Mouse (Mus musculus) ES-E14 (cell line): ENCODE data around the gene Gm28047. TPM values are rescaled to one million over a fixed set of nuclear protein-coding genes. Genes with fewer than 3 reads are reported as not detected.
"Not testable (repeated sequence)": the region's sequence is repeated elsewhere in the genome, so short reads cannot be mapped to it uniquely, and the experiment has no call there.

Source experiments
- DNase-seq: peaks from one replicate; pipeline ENCODE4 v3.0.0-alpha.2; 2013; ENCODE audit warnings: low read depth, low spot score
- H3K27ac ChIP-seq: 2 replicates; pipeline ENCODE4 v1.5.1; 2012; ENCODE audit warnings: low read depth, mild to moderate bottlenecking, low read length, moderate library complexity, mixed read lengths; ENCODE audit not compliant: poor library complexity, insufficient read depth, severe bottlenecking
- H3K36me3 ChIP-seq: 2 replicates; pipeline ENCODE4 v1.6.1; 2012; ENCODE audit warnings: mild to moderate bottlenecking, low read length, moderate library complexity, mixed read lengths; ENCODE audit not compliant: control insufficient read depth, poor library complexity, insufficient read depth, severe bottlenecking
- H3K4me1 ChIP-seq, 2 experiments: fragments of 150-350 bp in 1 of 2; sonication (generic) in 1 of 2; 2 replicates each; pipeline ENCODE4 v1.6.1; 2012; ENCODE audit warnings: low read length in 2 of 2, mild to moderate bottlenecking in 1 of 2, mixed read lengths in 1 of 2; ENCODE audit not compliant: control insufficient read depth in 2 of 2, insufficient read depth in 2 of 2, poor library complexity in 1 of 2
- H3K4me3 ChIP-seq, 2 experiments: fragments of 150-350 bp in 1 of 2; sonication (generic) in 1 of 2; 2 replicates each; pipeline ENCODE4 v1.5.1; 2012; ENCODE audit warnings: low read length in 2 of 2, low read depth in 1 of 2, mild to moderate bottlenecking in 1 of 2, mixed read lengths in 1 of 2; ENCODE audit not compliant: insufficient read depth in 1 of 2, poor library complexity in 1 of 2, severe bottlenecking in 1 of 2
- H3K9ac ChIP-seq: 2 replicates; pipeline ENCODE4 v1.6.1; 2012; ENCODE audit warnings: low read depth, mild to moderate bottlenecking, low read length, mixed read lengths; ENCODE audit not compliant: poor library complexity, insufficient read depth, severe bottlenecking
- H3K9me3 ChIP-seq: fragments of 150-350 bp; sonication (generic); 2 replicates; pipeline ENCODE4 v1.6.1; 2012; ENCODE audit warnings: low read depth, mild to moderate bottlenecking, low read length; ENCODE audit not compliant: control insufficient read depth, insufficient read depth
- CHD2 ChIP-seq: IDR thresholded peaks from 2 replicates; pipeline ENCODE4 v1.6.1; 2014; ENCODE audit warnings: mild to moderate bottlenecking, low read depth, low read length, inconsistent platforms
- HCFC1 ChIP-seq: IDR thresholded peaks from 2 replicates; pipeline ENCODE4 v1.6.1; 2012; ENCODE audit warnings: low read length, inconsistent platforms, borderline replicate concordance; ENCODE audit not compliant: insufficient read depth
- MAFK ChIP-seq: IDR thresholded peaks from 2 replicates; pipeline ENCODE4 v1.6.1; 2014; ENCODE audit warnings: mild to moderate bottlenecking, low read depth, low read length, inconsistent platforms; ENCODE audit not compliant: insufficient read depth
- ZC3H11A ChIP-seq: IDR thresholded peaks from 2 replicates; pipeline ENCODE4 v1.6.1; 2012; ENCODE audit warnings: low read depth, mild to moderate bottlenecking, inconsistent platforms, low read length, borderline replicate concordance
- ZNF384 ChIP-seq: IDR thresholded peaks from 2 replicates; pipeline ENCODE4 v1.6.1; 2012; ENCODE audit warnings: low read depth, low read length, inconsistent platforms
- in situ Hi-C, 2 experiments: fragments of 600-800 bp; cut with MboI; formaldehyde crosslinking; loops; one replicate each; pipeline ENCODE4 v1.15.1; 2025; ENCODE audit warnings: low sequenced_read_pairs in 2 of 2, inconsistent platforms in 1 of 2; ENCODE audit not compliant: unreplicated experiment in 2 of 2
- total RNA-seq: library from RNA; depleted of rRNA; stranded (reverse); fragments of 300-350 nt; gene quantifications from 2 replicates; pipeline ENCODE4 v1.2.3, GENCODE M21; 2012

Gm28047 gene
- total RNA-seq, 1 experiment = not detected

DNA sequence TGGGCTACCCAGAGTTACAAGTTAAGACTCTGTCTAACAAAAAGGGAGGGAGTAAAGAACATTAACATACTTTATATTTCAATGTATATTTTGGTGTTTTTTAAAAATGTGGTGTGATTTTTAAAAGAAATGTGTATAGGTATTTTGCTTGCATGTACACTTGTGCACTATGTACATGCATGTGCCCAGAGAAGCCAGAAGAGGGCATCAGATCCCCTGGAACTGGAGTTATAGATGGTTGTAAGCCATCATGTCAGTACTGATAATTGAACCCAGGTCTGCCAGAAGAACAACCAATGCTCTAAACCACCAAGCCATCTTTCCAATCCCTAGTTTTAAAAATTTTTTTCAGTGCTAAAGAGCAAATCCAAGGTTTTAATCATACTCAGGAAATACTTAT, 11.9 kb downstream of the Gm28047 start:
- Histone ChIP-seq H3K9me3 (no peaks in the 10 kb centered on the region), H3K4me3 (no peak overlapping the region), H3K9ac (no peak overlapping the region), H3K36me3 (no peaks in the 10 kb centered on the region), H3K27ac (no peak overlapping the region), H3K4me1 (peaks cover 0 to 3% of the 10 kb centered on the region in 2 experiments; a peak in 1 of 4 replicates)
- in situ Hi-C loops = no loop called here
- DNase-seq = no peak
- TF ChIP-seq ZNF384 = no peak
- no peak for TF ChIP-seq CHD2
- TF ChIP-seq MAFK = no peak
- TF ChIP-seq HCFC1 = no peak
- no peak for TF ChIP-seq ZC3H11A

DNA sequence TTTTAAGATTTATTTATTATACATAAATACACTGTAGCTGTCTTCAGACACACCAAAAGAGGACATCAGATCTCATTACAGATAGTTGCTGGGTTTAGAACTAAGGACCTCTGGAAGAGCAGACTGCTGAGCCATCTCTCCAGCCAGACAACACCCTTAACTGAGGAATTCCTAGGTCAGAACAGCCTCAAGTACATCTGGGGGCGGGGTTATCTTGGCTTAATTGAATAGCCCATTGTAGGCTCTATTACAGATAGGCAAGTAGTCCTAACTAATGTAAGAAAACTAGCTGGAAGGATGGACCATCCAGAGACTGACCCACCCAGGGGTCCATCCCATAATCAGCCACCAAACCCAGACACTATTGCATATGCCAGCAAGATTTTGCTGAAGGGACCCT, 16.3 kb downstream of the Gm28047 start:
- H3K9ac ChIP-seq, in situ Hi-C loops, H3K36me3 ChIP-seq, H3K27ac ChIP-seq, H3K4me3 ChIP-seq, H3K4me1 ChIP-seq, H3K9me3 ChIP-seq: not testable (repeated sequence)
- peak; percentile 31 for DNase-seq

DNA sequence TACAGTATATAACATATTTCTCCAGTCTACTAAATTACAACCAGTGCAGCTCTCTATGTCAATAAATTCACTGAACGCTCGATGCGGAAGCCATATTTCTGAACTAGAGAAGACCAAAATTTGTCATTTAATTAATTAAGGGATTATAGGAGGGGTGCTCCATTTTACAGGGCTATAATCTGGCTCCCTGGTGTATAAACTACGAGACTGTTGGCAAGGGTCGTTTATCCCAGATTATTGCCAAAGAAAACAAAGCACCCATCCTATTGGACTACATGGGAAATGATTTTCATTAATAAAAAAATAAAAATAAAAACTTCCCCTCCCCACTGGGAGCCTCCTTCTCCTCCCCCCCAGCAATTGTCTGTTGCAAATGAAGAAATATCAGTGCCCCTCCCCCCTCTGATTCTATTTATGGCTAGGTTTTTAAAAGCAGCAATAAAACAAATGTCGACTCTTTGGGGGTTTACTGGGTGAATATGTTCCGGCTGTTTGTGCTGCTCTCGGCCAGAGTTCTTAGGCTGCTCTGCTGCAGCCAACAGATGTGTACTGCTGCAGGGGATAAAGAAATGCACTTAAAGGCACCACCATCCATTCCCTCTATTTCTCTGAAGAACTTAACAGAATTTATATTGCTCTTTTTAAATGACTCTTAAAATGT, 30.7 kb downstream of the Gm28047 start:
- TF ChIP-seq HCFC1 = no peak
- TF ChIP-seq ZNF384 = no peak
- no peak for TF ChIP-seq MAFK
- TF ChIP-seq ZC3H11A = no peak
- no peak for TF ChIP-seq CHD2
- Histone ChIP-seq H3K27ac (no peak overlapping the region), H3K4me3 (no peak overlapping the region), H3K9me3 (no peaks in the 10 kb centered on the region), H3K36me3 (no peaks in the 10 kb centered on the region), H3K4me1 (no peaks in the 10 kb centered on the region), H3K9ac (no peak overlapping the region)
- DNase-seq = no peak
- in situ Hi-C loops = no loop called here

DNA sequence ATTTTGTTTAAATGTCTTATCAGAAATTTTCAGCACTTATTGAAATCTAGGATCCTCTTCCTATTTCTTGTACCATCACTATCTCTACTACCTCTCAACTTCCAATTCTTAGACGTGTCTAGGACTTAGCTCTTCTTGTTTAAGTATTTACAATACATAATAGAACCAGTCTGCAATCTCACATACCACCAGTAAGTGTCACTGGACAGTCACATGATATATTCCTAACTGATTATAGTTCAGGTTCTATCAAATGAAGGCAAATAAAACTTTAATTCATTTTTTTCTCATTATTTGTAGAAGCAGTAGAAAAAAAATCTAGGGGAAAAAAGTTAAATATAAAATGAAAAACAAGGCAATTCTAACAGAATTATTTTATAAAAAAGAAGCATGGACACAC, 32.2 kb downstream of the Gm28047 start:
- H3K27ac ChIP-seq = no peak overlapping the region
- no peaks in the 10 kb centered on the region for H3K4me1 ChIP-seq
- TF ChIP-seq CHD2 (no peak), ZC3H11A (no peak), ZNF384 (no peak), HCFC1 (no peak), MAFK (no peak)
- no peak for DNase-seq
- H3K9ac ChIP-seq = no peak overlapping the region
- H3K9me3 ChIP-seq = no peaks in the 10 kb centered on the region
- no peak overlapping the region for H3K4me3 ChIP-seq
- no peaks in the 10 kb centered on the region for H3K36me3 ChIP-seq
- in situ Hi-C loops = no loop called here

DNA sequence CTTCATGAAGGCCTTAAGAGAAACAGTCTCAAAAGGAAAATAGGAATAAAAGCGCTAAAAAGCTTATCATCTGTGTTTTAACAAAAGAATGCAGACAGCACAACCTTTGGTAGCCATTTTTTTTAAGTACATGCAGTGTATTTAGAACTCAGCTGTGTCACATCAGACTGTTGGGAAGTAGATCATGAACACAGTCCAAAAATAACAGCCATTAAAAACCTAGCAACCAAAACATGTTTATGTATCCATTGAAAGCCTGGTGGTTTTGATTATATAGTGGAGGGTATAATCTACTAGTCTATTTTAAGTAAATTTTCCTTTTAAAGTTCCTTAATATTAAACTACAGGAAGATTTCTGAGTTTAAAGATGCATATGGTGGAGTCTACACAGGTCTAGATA, 34.3 kb downstream of the Gm28047 start:
- no peaks in the 10 kb centered on the region for H3K9me3 ChIP-seq
- H3K36me3 ChIP-seq = no peaks in the 10 kb centered on the region
- no peak for TF ChIP-seq ZNF384
- TF ChIP-seq MAFK = no peak
- no peak for TF ChIP-seq HCFC1
- TF ChIP-seq ZC3H11A = no peak
- no peak for TF ChIP-seq CHD2
- no peak overlapping the region for H3K27ac ChIP-seq
- in situ Hi-C loops = no loop called here
- H3K4me1 ChIP-seq = no peaks in the 10 kb centered on the region
- no peak overlapping the region for H3K4me3 ChIP-seq
- no peak overlapping the region for H3K9ac ChIP-seq
- no peak for DNase-seq
